ENCODE assay signal across 34 mouse cellular contexts in the genomic region with DNA sequence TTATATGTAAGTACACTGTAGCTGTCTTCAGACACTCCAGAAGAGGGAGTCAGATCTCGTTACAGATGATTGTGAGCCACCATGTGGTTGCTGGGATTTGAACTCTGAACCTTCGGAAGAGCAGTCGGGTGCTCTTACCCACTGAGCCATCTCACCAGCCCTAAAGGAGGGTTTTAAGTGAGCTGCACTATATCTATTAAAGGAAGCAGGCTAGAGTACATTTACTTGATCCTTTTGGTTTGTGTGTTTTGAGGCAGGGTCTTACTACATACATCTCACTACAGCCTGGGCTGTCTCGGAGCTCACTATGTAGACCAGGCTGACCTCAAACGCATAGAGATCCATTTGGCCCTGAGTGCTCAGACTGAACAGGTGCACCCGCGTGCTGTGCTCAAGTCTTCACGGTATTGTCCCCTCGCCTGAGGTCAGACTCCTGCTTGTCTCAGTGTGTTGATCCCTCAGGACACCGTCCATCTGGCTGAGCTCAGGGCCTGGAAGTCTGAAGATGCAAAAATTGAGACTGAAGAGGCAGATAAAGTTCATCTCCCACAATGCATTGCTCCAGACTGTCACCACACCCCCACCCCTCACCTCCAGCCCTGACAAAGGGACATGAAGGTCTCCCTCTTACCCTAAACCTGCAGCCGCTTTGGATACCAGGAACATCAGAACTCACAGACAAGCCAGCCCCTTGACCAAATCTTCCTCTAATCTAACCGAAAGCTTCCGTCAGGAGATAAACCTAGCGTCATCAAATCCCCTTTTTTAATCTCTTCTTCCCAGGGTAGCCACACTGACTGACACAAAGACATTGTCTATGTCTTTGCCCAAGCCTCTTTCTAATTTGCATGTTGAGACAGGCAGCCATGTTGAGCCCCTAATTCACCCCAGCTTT. TPM values are rescaled to one million over a fixed set of nuclear protein-coding genes. Genes with fewer than 3 reads are reported as not detected.
DNase-seq lines count a peak whose midpoint lies in the region; ATAC-seq and TF ChIP-seq lines count a peak whose summit lies in the region.
"Had no signal": no experiment of that assay in that cellular context is flagged by ENCODE, and none has a peak within 500 bp of the region (broad histone marks: within the 10 kb centered on the region; RNA-seq: fewer than 3 reads in every experiment).

No protein-coding gene starts in this region.

- H3K9me3 ChIP-seq in heart, embryonic 16.5 days (replicated peaks; ENCODE audit: control insufficient read depth, low read length) = no peaks in the 10 kb centered on the region
- H3K9me3 ChIP-seq in CH12.LX (replicated peaks; ENCODE audit: low read length) = no peaks in the 10 kb centered on the region
- no peaks in the 10 kb centered on the region for H3K9me3 ChIP-seq in hindbrain, postnatal 0 days (ENCODE audit: low read length)
- no peaks in the 10 kb centered on the region for H3K9me3 ChIP-seq in forebrain, embryonic 15.5 days
- H3K9me3 ChIP-seq: forebrain, embryonic 13.5 days; heart, embryonic 10.5 days; heart, embryonic 15.5 days; limb, embryonic 12.5 days; liver, embryonic 15.5 days; midbrain, embryonic 12.5 days; neural tube, embryonic 12.5 days; stomach, embryonic 15.5 days had no signal

- H3K27me3 ChIP-seq in heart, embryonic 16.5 days (ENCODE audit: control insufficient read depth, insufficient read depth, low read length) = no peaks in the 10 kb centered on the region
- H3K27me3 ChIP-seq in CH12.LX (replicated peaks) = no peaks in the 10 kb centered on the region
- H3K27me3 ChIP-seq in hindbrain, postnatal 0 days (ENCODE audit: insufficient read depth, low read length) = no peaks in the 10 kb centered on the region
- H3K27me3 ChIP-seq in forebrain, embryonic 15.5 days = no peaks in the 10 kb centered on the region
- H3K27me3 ChIP-seq: liver, embryonic 15.5 days; stomach, embryonic 15.5 days had no signal

- in situ Hi-C loops in CH12.LX (cut with MboI; ENCODE audit: low pct_ligation_motif_present, low pct_unique_long_range_greater_than_20kb, low sequenced_read_pairs) = loop anchor here (5.0 to 25.0 kb wide), 3 partner anchors 53 to 503 kb away; partner anchors contain the start of genes P2rx7 and Tctn1

- no peak for TF ChIP-seq POLR2A in CH12.LX (IDR thresholded peaks at IDR 0.05; ENCODE audit: low read depth, low read length)

- WGBS in heart, embryonic 16.5 days = 86% methylated on average over 14 of the region's 14 CpGs
- 83% methylated on average over 14 of the region's 14 CpGs for WGBS in hindbrain, postnatal 0 days
- WGBS in forebrain, embryonic 15.5 days = 88% methylated on average over 14 of the region's 14 CpGs

- H3K27ac ChIP-seq in heart, embryonic 16.5 days (ENCODE audit: low read length) = 0 out of 2 replicates have a peak overlapping the region, but pooled peaks have one; percentile 6
- no peak overlapping the region for H3K27ac ChIP-seq in CH12.LX (ENCODE audit: insufficient read depth, low read depth)
- H3K27ac ChIP-seq in hindbrain, postnatal 0 days = no peak overlapping the region
- H3K27ac ChIP-seq in forebrain, embryonic 15.5 days (replicated peaks) = no peak overlapping the region
- H3K27ac ChIP-seq: forebrain, embryonic 13.5 days; heart, embryonic 10.5 days; hindbrain, embryonic 14.5 days; left cerebral cortex, adult 2 months; limb, embryonic 12.5 days; liver, embryonic 15.5 days; midbrain, embryonic 12.5 days; neural tube, embryonic 12.5 days; stomach, embryonic 15.5 days had no signal

- peaks cover 32% of the 10 kb centered on the region for H3K4me1 ChIP-seq in heart, embryonic 16.5 days (ENCODE audit: control insufficient read depth, insufficient read depth, low read length)
- H3K4me1 ChIP-seq in CH12.LX (ENCODE audit: control insufficient read depth in 1 of 2, insufficient read depth in 2 of 2) = peaks cover 5 to 16% of the 10 kb centered on the region in 2 experiments
- H3K4me1 ChIP-seq in hindbrain, postnatal 0 days (ENCODE audit: insufficient read depth, low read length) = peaks cover 8% of the 10 kb centered on the region; the same call in 1 of the 2 replicates
- peaks cover 17% of the 10 kb centered on the region for H3K4me1 ChIP-seq in forebrain, embryonic 15.5 days

- no peak overlapping the region for H3K4me3 ChIP-seq in heart, embryonic 16.5 days (ENCODE audit: low read length)
- H3K4me3 ChIP-seq in CH12.LX (replicated peaks in 1 of 3; ENCODE audit: low read depth in 2 of 3, low read length in 2 of 3, poor library complexity in 1 of 3) = no peak overlapping the region
- no peak overlapping the region for H3K4me3 ChIP-seq in hindbrain, postnatal 0 days (ENCODE audit: low read length)
- no peak overlapping the region for H3K4me3 ChIP-seq in forebrain, embryonic 15.5 days
- H3K4me3 ChIP-seq: forebrain, embryonic 13.5 days; heart, embryonic 10.5 days; heart, embryonic 15.5 days; left cerebral cortex, adult 2 months; limb, embryonic 12.5 days; liver, embryonic 15.5 days; midbrain, embryonic 12.5 days; myocyte; neural tube, embryonic 12.5 days; stomach, embryonic 15.5 days had no signal

- no peak overlapping the region for H3K4me2 ChIP-seq in heart, embryonic 16.5 days (ENCODE audit: low read depth, low read length)
- H3K4me2 ChIP-seq in CH12.LX (ENCODE audit: insufficient read depth, low read depth, poor library complexity, severe bottlenecking) = no peak overlapping the region
- no peak overlapping the region for H3K4me2 ChIP-seq in hindbrain, postnatal 0 days (ENCODE audit: low read depth, low read length)
- no peak overlapping the region for H3K4me2 ChIP-seq in forebrain, embryonic 15.5 days (replicated peaks)
- H3K4me2 ChIP-seq: forebrain, embryonic 13.5 days; heart, embryonic 15.5 days; hindbrain, embryonic 14.5 days; limb, embryonic 12.5 days; liver, embryonic 15.5 days; lung, embryonic 14.5 days; midbrain, embryonic 12.5 days; neural tube, embryonic 12.5 days; stomach, embryonic 15.5 days had no signal

- no peaks in the 10 kb centered on the region for H3K79me2 ChIP-seq in CH12.LX (replicated peaks; ENCODE audit: control insufficient read depth, extremely low read depth, insufficient read depth, poor library complexity, severe bottlenecking)

- TF ChIP-seq RAD21 in CH12.LX (IDR thresholded peaks at IDR 0.05; ENCODE audit: low read depth, low read length) = no peak

- no peak overlapping the region for H3K9ac ChIP-seq in heart, embryonic 16.5 days (ENCODE audit: low read length)
- no peak overlapping the region for H3K9ac ChIP-seq in CH12.LX (ENCODE audit: insufficient read depth, low read depth)
- no peak overlapping the region for H3K9ac ChIP-seq in hindbrain, postnatal 0 days (replicated peaks; ENCODE audit: low read length)
- H3K9ac ChIP-seq in forebrain, embryonic 15.5 days (replicated peaks) = no peak overlapping the region
- H3K9ac ChIP-seq: forebrain, embryonic 13.5 days; heart, embryonic 15.5 days; hindbrain, embryonic 14.5 days; limb, embryonic 12.5 days; liver, embryonic 15.5 days; lung, embryonic 14.5 days; midbrain, embryonic 12.5 days; neural tube, embryonic 12.5 days; stomach, embryonic 15.5 days had no signal

- no peak for ATAC-seq in cerebellum, adult (ENCODE audit: insufficient number of reproducible peaks, low FRiP score, low TSS enrichment)
- ATAC-seq in heart, embryonic 16.5 days (replicated peaks; ENCODE audit: extremely low read depth, insufficient read depth, low FRiP score) = no peak
- ATAC-seq in hindbrain, postnatal 0 days = no peak
- no peak for ATAC-seq in forebrain, embryonic 15.5 days (replicated peaks)
- ATAC-seq: forebrain, embryonic 13.5 days; inflammation-experienced regulatory T-cells, adult 6 months had no signal

- dilution Hi-C loops in CH12.LX (cut with MboI; ENCODE audit: extremely low pct_ligation_motif_present, extremely low pct_unique_long_range_greater_than_20kb, low sequenced_read_pairs) = no loop called here

- H3K36me3 ChIP-seq in heart, embryonic 16.5 days (ENCODE audit: control insufficient read depth, insufficient read depth) = no peaks in the 10 kb centered on the region
- no peaks in the 10 kb centered on the region for H3K36me3 ChIP-seq in CH12.LX (replicated peaks in 1 of 2; ENCODE audit: control insufficient read depth in 1 of 2, insufficient read depth in 1 of 2, low read length in 1 of 2)
- no peaks in the 10 kb centered on the region for H3K36me3 ChIP-seq in hindbrain, postnatal 0 days (ENCODE audit: insufficient read depth, low read length)
- no peaks in the 10 kb centered on the region for H3K36me3 ChIP-seq in forebrain, embryonic 15.5 days
- H3K36me3 ChIP-seq: heart, embryonic 10.5 days; heart, embryonic 15.5 days; limb, embryonic 12.5 days; liver, embryonic 15.5 days; midbrain, embryonic 12.5 days; neural tube, embryonic 12.5 days; stomach, embryonic 15.5 days had no signal

- no peak for TF ChIP-seq EP300 in CH12.LX (IDR thresholded peaks at IDR 0.05; ENCODE audit: low read length)

- no peak for TF ChIP-seq CTCF in CH12.LX (conservative IDR thresholded peaks at IDR 0.05 in 1 of 2, IDR thresholded peaks at IDR 0.05 in 1 of 2; ENCODE audit: low read depth in 2 of 2, low read length in 2 of 2)
- TF ChIP-seq CTCF in hindbrain, postnatal 0 days (IDR thresholded peaks at IDR 0.05; ENCODE audit: low read depth) = no peak

- peak; percentile 55 for DNase-seq in cerebellum, adult 18-20 months
- DNase-seq in heart, postnatal 4 days = no peak
- DNase-seq in CH12.LX (ENCODE audit: extremely low read depth) = no peak
- DNase-seq in cerebellum, postnatal 10 days = peak; percentile 25 to 39
- DNase-seq in hindbrain, postnatal 0 days (ENCODE audit: low spot score) = no peak
- DNase-seq: adrenal gland, postnatal 25 days; kidney, adult 11 months; kidney, postnatal 25 days; lung, embryonic 14.5 days; lung, postnatal 14 days; thymus, adult 18-20 months; thymus, postnatal 25 days had no signal

RNA-seq across cellular contexts. Expression of gene Ccdc63, which starts 6.0 kb away (rescaled TPM):
- 0.12 and 0.56 TPM in 2 replicates for polyA plus RNA-seq in heart, embryonic 16.5 days (2015; fragmentation: Nextera tagmentation; extraction: Ambion mirVana)
- under 1 TPM in 1 of 2 experiments, not detected in 1; 0.36 TPM for total RNA-seq in heart, postnatal 4 days (2021)
- total RNA-seq in CH12.LX (2012; rRNA removed) = 0.47 and 0.59 TPM in 2 replicates
- 0.39 TPM in 1 of 2 replicates, not detected in the other for total RNA-seq in CH12.LX (2014; rRNA removed)
- polyA plus RNA-seq in CH12.LX (2012; ENCODE audit: insufficient read length, low read depth) = 0.70 and 0.94 TPM in 2 replicates
- total RNA-seq in hindbrain, postnatal 0 days (2014; rRNA removed) = 0.04 and 0.16 TPM in 2 replicates
- 0.23 TPM in 1 of 2 replicates, not detected in the other for polyA plus RNA-seq in hindbrain, postnatal 0 days (2015; fragmentation: Nextera tagmentation; extraction: Ambion mirVana)
- polyA plus RNA-seq in forebrain, embryonic 15.5 days (2015; fragmentation: Nextera tagmentation; extraction: Ambion mirVana) = not detected in 2 replicates
- total RNA-seq: adrenal gland, postnatal 25 days; gastrocnemius, adult 18-20 months; liver, adult 2 months; midbrain, postnatal 0 days had no signal
- polyA plus RNA-seq: embryonic facial prominence, embryonic 11.5 days; forebrain, embryonic 13.5 days; limb, embryonic 12.5 days; liver, adult 2 months; midbrain, embryonic 12.5 days; midbrain, postnatal 0 days; myocyte; neural tube, embryonic 12.5 days; stomach, embryonic 15.5 days had no signal

RNA-seq across cellular contexts. Expression of gene Ppp1cc, which starts 23.4 kb away (rescaled TPM):
- 237 and 248 TPM in 2 replicates for polyA plus RNA-seq in heart, embryonic 16.5 days (2015; fragmentation: Nextera tagmentation; extraction: Ambion mirVana)
- total RNA-seq in heart, postnatal 4 days (2021) = 100 to 1,000 TPM; 216 to 217 TPM
- 191 and 234 TPM in 2 replicates for total RNA-seq in CH12.LX (2012; rRNA removed)
- total RNA-seq in CH12.LX (2014; rRNA removed) = 401 and 406 TPM in 2 replicates
- polyA plus RNA-seq in CH12.LX (2012; ENCODE audit: insufficient read length, low read depth) = 358 and 375 TPM in 2 replicates
- total RNA-seq in hindbrain, postnatal 0 days (2014; rRNA removed) = 205 and 207 TPM in 2 replicates
- polyA plus RNA-seq in hindbrain, postnatal 0 days (2015; fragmentation: Nextera tagmentation; extraction: Ambion mirVana) = 177 and 184 TPM in 2 replicates
- polyA plus RNA-seq in forebrain, embryonic 15.5 days (2015; fragmentation: Nextera tagmentation; extraction: Ambion mirVana) = 273 and 275 TPM in 2 replicates

RNA-seq across cellular contexts. Expression of gene Myl2, which starts 33.9 kb away (rescaled TPM):
- 7,978 and 9,755 TPM in 2 replicates for polyA plus RNA-seq in heart, embryonic 16.5 days (2015; fragmentation: Nextera tagmentation; extraction: Ambion mirVana)
- total RNA-seq in heart, postnatal 4 days (2021) = over 10,000 TPM; 18,495 to 19,403 TPM
- total RNA-seq in CH12.LX (2012; rRNA removed) (not detected in 2 replicates), CH12.LX (2014; rRNA removed) (not detected in 2 replicates)
- not detected in 2 replicates for polyA plus RNA-seq in CH12.LX (2012; ENCODE audit: insufficient read length, low read depth)
- total RNA-seq in hindbrain, postnatal 0 days (2014; rRNA removed) = not detected in 2 replicates
- polyA plus RNA-seq in hindbrain, postnatal 0 days (2015; fragmentation: Nextera tagmentation; extraction: Ambion mirVana) = 2.4 and 3.0 TPM in 2 replicates
- 0.28 and 3.6 TPM in 2 replicates for polyA plus RNA-seq in forebrain, embryonic 15.5 days (2015; fragmentation: Nextera tagmentation; extraction: Ambion mirVana)
- total RNA-seq: adrenal gland, adult 18-20 months; adrenal gland, postnatal 25 days; hematopoietic stem cell, adult 5-6 weeks; left cerebral cortex, postnatal 25 days had no signal
- polyA plus RNA-seq: liver, adult 2 months had no signal

Comparison
In these comparisons a context has a peak if more than half of its experiments do, and no peak if none do; other contexts are left out.
1. DNase-seq: peak in cerebellum, adult 18-20 months (2 of 2) and cerebellum, postnatal 10 days (2 of 2); none in heart, postnatal 4 days (single experiment), CH12.LX (single experiment) and hindbrain, postnatal 0 days (single experiment).
2. RNA of gene Myl2, which starts 33.9 kb away (polyA plus RNA-seq): 7,978 to 9,755 TPM in heart, embryonic 16.5 days; 2.4 to 3.0 TPM in hindbrain, postnatal 0 days, 0.28 to 3.6 TPM in forebrain, embryonic 15.5 days and not detected in CH12.LX; every median in the first group is over 1,000 times any median in the second.